Mouse (Mus musculus): ENCODE results near the gene Zfp334.

Zfp334 gene

DNA sequence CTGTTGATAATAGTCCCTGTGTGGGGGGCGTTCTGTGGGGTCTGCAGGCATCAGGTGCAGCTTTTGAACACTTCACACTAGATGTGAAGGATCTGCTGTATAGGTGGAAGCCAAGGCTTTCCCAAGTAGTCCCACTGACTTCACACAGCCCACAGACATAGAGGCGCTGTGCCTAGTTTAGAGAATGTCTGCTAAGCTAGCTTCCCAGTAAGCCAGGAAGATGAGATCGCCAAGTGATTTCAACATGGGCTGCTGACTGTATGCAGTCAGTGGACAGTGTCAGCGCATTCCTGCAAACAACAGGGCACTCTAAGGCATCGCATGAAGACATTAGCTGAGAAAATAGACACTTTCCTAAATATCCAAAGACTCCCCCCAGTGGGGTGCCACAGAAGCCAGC lies 12.6 kb downstream of the Zfp334 start:
- no peak for DNase-seq

DNA sequence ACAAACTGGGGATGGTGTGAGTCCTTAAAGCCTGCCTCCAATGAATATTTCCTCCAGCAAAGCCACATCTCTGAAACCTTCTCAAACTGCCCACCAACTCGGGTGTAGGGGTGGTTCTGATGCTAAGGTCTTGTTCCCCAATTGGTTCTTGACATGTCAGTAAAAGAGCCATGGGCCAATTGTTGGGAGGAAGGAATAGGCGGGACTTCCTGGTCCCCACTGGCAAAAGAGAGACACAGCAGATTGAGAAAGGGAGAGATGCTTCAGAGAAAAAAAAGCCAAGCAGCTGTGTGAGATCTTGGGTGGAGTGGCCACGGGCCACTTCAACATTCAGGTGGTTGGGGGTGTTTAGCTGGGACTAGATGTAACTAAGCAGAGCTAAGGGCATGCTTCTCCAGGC lies 17.0 kb downstream of the Zfp334 start:
- DNase-seq, result no peak

DNA sequence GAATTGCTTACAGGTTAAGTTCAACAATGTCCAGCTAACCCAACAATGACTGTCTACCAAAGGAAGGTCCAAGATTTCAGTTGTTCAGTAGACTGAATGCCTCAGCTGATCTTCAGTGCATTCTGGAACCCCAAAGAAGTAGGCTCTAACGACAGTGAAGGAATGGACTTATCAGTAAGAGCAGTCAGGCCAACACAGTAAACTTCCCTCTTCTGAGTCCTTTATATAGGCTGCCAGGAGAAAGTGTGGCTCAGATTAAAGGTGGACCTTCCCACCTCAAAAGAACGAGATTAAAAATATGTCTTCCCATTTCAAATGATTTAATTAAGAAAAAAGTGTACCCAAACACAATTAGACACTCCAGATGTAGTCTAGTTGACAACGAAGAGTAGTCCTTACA lies 17.7 kb downstream of the Zfp334 start:
- no peak for DNase-seq

DNA sequence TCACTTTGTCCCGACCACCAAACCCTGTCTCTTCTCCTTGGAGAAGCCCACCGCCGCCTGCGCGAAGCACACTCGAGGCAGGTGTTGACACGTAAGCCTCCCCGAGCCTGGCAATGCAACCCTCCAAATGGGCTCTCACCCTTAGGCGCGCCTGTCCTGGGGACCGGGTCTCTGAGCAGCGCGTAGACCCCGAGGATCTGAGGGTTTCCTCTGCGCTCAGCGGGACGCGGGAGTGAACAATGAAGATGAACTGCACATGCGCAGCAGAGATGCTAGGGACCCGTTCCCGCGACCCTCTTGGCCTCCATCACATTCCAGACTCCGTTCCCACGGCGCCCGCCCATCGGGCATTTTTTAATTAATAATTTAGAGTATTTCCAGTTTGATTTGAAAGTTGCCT lies 19.6 kb downstream of the Zfp334 start, which contains the start of gene Zfp663:
Zfp663 (minus strand) TSS at position 234 of the 400 bp plus-strand sequence.
- DNase-seq, result no peak

DNA sequence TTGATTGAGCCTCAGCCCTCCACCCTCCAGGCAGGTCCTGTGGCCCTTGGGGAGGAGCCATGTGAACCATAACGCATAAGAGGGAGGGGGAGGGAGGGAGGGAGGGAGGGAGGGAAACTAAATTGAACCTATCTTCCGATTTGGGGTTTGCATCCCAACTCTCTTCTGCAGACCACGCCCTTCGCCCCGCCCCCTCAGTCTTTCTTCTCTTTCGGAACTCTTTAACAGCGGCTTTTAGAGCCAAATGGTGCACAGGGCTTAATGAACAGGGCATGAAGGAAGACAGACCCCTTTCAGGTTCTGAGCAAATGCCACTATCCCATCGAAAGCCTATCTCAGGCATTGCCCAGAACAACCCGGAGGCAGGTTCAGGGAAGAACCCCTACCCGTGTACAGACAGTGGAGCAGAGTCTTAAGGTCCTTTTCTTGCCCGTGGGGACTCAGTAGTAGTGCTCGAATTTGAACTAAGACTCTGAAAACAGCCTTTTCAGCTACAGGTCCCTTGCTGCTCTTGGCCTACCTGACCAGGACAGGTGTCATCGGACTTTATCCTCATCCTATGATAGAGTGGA lies 20.1 kb downstream of the Zfp334 start:
- peak; percentile 50 for DNase-seq

DNA sequence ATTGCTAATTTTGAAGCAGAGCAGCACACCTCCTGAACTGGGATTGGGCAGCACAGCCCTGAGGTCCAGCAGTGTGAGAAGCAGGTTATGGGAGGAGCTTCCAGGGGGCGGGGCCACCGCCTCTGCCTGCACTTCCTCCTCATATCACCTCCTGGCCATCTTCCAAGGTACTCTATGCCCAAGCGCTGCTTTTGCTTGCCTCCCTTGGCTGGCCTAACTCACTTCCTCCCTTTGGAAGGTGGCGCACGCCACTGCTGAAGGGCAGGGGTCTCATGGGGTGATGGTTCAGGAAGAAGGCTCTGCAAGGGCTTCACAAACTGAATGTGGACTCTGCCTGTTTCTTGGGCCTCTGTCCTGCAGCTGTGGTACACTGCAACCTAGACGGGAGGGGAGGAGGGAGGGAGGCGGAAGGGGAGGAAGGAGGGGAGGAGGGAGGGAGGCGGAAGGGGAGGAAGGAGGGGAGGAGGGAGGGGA lies 21.0 kb downstream of the Zfp334 start:
- peak; percentile 90 for DNase-seq

DNA sequence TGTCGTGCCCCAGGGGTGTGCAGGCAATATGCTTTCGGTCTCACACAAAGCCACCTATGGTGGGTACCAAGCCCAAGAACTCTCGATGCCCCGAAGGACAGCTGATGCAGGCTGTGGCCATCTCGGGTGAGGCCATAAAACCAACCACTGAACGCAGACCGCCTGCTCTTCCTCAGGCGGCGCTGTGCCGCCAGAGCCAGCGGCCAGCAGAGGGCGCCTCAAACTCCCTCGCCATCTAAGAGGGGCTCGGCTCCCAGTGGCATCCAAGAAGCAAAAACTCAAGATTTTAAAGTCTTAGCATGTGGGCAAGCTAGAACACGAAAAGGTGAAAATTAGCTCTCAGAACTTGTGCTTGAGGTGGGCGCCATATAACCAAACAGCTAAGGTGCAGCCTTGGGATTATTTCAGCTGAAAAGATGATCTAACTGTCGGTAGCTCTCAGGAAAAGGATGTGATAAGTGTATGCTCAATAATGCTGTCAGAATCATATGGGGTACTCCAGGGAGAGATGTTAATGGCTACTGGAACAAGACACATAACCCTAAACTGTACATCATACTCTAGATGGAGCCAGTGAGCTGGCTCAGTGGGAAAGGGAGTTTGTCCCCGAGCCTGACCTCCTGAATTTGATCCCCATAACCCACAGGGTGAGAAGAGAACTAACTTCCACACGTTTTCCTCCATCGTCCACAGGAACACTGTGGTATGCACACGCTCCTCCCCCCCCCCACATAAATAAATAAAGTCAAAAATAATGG lies 23.5 kb downstream of the Zfp334 start:
- DNase-seq, result peak; percentile 52

DNA sequence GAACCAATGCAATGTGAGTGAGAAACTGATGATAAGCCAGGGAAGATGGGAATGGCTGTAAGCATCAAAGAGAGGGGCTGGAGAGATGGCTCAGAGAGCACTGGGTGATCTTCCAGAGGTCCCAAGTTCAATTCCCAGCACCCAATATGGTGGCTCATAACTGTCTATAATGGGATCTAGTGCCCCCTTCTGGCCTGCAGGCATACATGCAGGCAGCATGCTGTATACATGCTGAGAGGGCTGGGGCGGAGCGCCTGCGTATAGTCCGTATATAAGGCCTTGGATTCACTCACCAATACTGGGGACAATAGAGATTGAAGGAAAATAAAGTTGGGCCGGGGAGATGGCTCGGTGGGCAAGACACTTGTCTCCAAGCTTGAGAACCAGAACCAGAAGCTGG lies 24.8 kb downstream of the Zfp334 start:
- no peak for DNase-seq

DNA sequence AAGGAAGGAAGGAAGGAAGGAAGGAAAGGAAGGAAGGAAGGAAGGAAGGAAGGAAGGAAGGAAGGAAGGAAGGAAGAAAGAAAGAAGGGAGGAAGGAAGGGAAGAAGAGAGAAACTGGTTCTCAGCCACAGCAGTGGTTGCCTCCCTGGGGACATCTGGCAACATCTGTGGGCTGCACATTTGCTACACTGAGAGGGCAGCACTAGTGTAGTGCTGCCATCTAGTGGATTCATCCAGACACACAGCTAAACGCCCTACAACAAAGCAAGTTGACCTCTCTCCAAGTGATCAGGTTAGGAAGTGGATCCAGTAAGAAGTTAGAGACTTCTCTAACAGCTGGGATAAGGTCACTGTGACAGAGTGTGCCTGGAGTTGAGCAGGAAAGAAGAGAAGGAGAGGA lies 27.2 kb downstream of the Zfp334 start:
- peak; percentile 83 for DNase-seq

DNA sequence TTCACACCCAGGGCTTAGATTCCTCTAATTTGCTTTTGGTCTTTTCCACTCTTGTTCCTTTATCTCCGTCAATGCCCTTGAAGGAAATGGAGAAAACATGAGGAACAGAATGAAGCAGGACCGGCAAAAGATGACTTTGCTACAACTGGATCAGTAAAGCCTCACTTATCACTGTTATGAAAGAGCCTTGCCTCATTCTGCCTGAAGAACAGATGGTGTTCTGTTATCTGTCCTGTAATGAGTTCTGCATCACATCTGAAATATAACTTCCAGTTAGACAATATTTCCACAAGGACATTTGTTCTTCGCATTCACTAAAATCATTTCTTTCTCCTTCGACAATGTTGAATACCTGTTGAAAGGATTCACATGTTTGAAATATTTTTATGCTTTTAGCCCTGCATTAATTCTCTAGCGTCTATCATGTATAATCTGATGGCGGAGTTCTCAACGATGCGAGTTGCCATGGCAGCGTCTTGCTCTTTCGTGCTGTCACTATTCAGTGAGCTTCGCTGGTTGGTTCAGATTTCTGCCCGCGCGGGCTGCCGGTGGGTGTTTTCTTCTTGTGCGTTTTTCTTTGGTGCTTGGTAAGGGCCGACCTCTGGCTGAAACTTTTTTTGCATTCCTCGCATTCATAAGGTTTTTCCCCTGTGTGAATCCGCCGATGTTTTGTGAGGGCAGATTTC lies 36.1 kb downstream of the Zfp334 start:
- no peak for DNase-seq

DNA sequence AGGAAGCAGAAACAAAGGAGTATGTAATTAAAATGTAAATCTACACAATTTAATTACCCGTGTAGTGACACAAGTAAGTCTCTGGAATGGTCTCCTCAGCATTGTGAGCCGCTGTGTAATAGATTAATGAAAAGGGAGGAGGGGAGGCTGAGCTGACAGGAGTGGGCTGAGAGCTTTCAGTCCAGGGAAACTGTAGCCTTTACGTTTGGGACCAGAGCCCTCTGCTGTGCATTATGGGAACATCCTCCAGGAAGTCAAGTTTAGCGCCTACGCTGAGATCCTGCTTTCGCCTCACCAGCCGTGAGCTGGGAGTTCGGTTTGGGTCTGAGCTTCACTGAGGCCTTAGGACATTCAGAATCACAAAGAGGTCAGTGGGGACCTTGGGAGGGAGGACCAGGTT lies 38.6 kb downstream of the Zfp334 start:
- peak; percentile 15 for DNase-seq

DNA sequence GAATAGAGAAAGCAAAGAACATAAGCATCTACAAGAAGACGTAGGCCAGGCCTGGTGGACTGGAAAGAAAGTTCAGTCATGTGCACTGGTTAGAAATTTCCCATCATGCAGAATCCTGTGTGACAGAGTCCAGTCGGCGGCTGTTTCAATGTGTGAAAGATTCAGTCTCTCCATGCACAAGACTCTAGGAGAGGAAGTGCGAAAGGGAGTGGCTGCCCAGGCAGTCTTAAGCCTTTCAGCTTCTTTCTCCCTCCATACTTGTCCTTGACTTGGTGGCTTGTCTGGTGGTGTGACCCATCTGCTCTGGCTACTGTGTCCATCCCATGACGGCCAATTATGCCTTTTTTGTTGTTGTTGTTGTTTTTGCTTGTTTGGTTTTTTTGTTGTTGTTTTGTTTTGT lies 41.9 kb downstream of the Zfp334 start:
- DNase-seq, result no peak

DNA sequence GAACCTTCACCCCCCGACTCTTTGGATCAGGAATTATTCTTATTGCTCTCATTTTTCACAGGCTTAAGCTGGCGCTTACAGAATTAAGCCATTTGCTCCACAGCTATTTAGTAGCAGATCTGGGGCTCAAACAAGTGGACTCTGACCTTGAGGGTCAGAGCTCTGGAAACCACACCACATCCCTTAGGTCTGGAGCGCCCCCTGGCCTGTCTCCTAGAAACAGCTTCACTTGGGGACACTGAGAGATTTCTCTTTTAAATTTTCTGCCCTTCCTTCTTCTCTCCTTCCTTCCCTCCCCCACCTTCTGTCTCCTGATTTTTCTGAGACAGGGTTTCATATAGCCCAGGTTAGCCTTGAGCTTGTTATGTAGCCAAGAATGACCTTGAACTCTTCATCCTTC lies 50.9 kb downstream of the Zfp334 start:
- peak; percentile 79 for DNase-seq

DNA sequence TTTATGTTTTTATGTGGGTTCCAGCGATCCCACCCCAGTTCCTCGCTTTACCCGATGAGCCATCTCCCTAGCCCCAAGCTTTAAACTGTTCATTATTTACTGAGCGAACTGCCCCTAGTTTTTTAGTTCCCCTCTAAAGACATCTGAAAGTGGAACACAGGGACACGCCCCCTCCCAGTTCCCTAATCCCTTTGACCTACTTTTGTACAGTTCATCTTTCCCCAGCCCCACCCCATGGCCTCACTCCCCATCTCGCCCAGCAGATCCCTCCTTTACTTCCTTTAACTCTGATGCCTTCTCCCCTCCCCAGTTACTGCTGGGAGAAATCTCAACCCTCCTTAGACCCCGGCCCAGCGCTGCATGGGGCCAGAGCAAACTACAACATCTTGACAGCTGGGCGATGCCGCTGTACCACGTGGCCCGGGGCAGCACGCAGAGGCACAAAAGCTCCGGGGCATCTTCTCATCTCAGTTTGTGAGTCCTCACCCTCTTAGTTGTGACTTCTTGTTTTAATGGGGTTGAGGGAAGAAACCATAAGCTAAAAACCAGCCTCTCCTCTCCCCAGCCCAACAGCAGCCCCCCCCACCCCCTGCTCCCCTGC lies 55.3 kb downstream of the Zfp334 start:
- DNase-seq, result peak; percentile 76

DNA sequence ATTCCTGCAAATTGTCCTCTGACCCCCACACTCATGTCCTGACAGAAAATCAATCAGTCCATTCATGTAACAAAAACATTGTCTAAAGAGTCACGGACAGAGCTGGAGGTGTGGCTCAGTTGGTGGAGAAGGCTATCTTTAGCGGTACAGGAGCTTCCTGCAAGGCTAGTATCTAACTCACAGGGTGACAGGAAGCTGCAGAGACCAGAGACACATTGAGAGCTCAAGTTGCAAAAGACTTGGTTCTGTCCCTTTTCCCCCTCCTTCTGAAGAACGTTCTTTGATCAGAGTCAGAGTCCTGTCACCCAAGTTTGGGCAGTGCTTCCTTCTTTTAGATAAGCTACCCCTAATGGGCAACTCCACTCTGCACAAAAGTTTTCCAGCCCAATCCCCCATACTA lies 58.4 kb downstream of the Zfp334 start:
- no peak for DNase-seq

DNA sequence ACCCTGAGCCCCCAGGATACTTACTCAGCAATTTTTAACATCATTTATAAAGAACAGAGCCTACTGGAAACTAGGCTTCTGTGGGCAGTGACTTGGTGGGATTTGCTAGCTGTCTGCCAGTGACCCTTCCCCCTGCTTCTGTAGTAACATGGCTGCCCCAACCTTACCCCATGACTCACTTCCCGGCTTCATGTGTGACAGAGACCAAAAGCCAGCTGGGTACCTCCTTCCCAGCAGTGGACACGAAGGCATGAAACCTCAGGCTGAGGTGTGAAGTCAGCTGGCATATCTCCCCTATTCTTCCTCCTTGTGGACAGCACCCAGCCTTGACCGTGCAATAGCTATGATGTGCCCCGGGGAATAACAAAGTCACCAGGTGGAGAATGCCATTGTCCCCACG lies 59.3 kb downstream of the Zfp334 start:
- DNase-seq, result no peak

DNA sequence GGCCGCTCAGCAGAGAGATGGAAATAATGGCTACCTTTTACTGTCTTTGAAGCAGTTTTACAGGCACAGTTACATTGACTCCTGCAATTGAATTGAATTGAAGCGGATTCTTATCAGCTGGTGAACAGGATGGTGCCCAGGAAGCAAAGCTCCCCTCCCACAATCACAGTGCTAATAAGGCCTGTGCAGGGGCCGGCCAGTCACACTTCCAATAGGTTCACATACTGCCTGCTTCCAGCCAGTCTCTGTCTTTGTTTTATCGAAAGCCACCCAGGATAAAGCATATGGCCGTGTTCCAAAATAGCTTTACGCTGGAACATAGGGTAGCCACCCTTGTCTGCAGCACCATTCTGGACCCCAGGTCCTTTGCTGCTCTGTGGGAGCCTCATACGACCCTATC lies 60.7 kb downstream of the Zfp334 start:
- no peak for DNase-seq

DNA sequence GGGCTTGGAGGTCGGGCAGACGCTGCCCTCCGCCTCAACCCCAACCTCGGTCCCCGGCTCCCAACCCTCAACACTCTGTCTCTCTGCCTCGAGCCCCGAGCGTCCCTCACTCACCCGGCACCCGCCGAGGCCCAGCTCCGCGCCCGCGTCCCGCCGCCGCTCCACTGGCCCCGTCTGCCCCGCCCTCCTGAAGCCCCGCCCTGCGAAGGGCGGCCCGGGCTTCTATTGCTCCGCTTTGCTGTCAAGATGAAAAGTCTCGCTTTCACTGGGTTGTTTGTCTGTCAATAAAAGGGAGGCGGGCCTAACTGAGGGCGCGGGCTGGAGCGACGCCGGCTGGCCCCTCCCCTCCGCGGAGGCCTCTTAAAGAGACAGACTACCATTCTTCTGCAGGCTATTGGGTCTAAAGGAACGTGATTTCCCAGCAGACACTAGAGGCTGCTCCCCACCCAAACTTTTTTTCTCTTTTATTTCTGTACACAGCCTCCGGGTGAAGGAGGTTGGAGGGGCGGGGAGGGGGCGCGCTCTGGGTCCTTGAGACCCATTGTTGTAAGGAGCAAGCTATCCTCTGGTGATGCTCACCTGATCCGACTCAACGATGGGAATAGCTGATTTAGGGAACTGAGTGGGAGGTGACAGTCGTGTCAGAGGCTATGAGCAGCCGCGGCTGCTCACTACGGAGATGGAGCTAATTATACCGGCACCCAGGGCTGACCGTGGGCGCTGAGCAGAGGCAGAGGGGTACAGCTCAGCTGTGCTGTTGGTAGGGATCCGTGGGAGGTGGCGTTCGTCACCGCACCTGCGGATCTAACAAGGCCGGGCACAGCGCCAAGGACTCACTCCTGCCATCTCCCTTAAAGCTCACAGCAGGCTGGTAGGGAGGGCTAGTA lies 61.5 kb downstream of the Zfp334 start, which contains the start of gene Elmo2:
Elmo2 (minus strand) TSS at position 176 of the 887 bp plus-strand sequence.
- peak; percentile 99 for DNase-seq

DNA sequence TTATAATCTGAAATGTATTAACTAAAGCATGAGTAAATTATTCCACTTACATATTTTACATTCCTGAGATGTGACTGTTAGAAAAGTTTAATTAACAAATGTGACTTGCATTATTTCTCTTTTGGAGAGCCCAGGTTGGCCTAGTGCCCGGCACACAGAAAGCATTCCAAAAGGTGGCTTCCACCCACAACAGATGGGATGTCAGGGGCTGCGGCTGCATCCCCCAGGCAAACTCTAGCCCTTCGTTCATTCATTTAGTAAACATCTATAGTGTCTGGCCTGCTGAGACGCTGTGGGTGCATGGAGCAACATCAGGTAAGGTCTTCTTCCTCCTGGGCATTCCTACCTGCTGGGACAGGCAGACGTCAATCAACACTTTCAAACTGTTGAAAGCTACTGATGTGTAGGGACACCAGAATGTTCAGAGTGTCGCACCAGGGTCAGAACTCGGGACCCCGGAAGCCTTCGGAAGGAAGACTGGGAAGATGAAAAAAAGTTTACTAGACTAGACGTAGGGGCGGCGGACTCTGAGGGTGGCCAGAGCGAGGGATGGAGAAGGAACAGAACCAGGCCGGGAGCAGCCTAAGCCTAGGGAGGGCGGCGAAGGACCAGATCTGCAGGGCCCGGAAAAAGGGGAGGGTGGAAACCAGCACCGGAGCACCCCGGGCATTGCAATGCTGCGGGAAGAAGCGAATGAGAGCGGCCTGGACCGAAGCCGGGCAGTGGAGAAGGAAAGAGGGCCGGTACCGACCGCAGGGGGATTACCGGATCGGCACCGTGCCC lies 62.3 kb downstream of the Zfp334 start:
- peak; percentile 41 for DNase-seq

Data from lung, postnatal 36 days (tissue).